Mouse (Mus musculus): ENCODE measurements around the gene Ctf2.

DNA sequence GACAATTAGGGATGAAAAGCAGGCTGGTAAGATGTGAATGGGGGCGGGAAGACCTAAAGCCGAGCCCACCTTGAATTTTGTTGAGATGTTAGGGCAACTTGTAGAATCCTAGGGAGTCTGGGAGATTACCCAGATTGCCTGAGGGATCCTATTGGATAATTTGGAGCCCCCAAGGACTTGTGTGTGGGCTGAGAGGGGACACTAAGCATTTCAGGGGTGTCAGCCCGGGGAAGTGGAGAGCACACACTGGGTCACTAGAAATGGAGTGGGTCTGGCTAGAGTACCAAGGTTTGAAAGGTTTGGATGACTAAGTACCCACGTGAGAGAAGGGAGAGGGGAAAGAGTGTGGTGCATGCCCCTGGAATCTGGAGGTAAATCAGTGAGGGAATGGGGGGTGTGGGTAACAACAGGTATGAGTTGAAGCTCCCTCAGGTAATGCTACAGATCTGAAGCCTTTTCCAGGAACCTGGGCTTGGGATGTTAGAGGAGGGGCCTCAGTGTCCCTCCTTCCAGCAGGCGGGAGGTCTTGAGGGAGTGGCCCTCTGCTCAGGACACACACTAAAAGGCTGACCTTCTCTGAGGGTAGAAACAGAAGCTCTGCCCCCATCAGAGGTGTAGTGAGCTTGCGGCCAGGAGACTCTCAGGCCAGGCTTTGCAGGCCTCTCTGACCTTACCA, 15.7 kb upstream of the Ctf2 start:
- TF ChIP-seq ZC3H11A (IDR thresholded peaks at IDR 0.05; ENCODE audit: borderline replicate concordance, low read depth, low read length) (no peak), CHD2 (IDR thresholded peaks at IDR 0.05; ENCODE audit: low read depth, low read length) (no peak), MAFK (IDR thresholded peaks at IDR 0.05; ENCODE audit: insufficient read depth, low read depth, low read length) (no peak)
